In the genomic region with DNA sequence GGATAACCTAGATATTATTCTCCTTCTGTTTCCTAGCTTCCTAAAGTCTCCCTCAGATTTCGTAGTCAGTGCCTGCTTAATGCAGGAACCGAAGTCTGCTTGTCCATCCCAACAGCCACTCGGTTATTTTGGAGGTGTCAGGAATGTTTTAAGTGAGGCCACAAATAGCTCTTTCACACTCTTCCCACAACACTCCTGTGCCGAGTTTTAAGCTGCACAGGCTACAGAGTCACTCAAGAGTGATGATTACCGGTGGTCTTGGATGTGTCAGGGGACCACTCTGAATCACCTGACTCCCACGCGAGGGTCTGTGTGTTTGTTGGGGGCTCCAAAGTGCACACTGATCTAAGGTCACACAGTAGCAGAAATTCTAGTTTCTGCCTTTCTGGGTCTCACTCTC, we compare ENCODE assay signal across 11 mouse cellular contexts. TPM values are rescaled to one million over a fixed set of nuclear protein-coding genes. Genes with fewer than 3 reads are reported as not detected.
DNase-seq lines count a peak whose midpoint lies in the region; ATAC-seq and TF ChIP-seq lines count a peak whose summit lies in the region.
"Had no signal": no experiment of that assay in that cellular context is flagged by ENCODE, and none has a peak within 500 bp of the region (broad histone marks: within the 10 kb centered on the region; RNA-seq: fewer than 3 reads in every experiment).

No protein-coding gene starts in this region.

- no peaks in the 10 kb centered on the region for H3K9me3 ChIP-seq in hindbrain, embryonic 10.5 days
- no peaks in the 10 kb centered on the region for H3K9me3 ChIP-seq in hindbrain, postnatal 0 days (ENCODE audit: low read length)
- H3K9me3 ChIP-seq in embryonic facial prominence, embryonic 14.5 days (ENCODE audit: control insufficient read depth, low read length) = no peaks in the 10 kb centered on the region
- no peaks in the 10 kb centered on the region for H3K9me3 ChIP-seq in limb, embryonic 15.5 days

- no peak overlapping the region for H3K4me2 ChIP-seq in hindbrain, postnatal 0 days (ENCODE audit: low read depth, low read length)
- H3K4me2 ChIP-seq in embryonic facial prominence, embryonic 14.5 days (ENCODE audit: low read depth, low read length) = no peak overlapping the region
- no peak overlapping the region for H3K4me2 ChIP-seq in limb, embryonic 15.5 days

- no peak for TF ChIP-seq CTCF in hindbrain, postnatal 0 days (IDR thresholded peaks at IDR 0.05; ENCODE audit: low read depth)
- TF ChIP-seq CTCF in cortical plate, adult 2 months (IDR thresholded peaks at IDR 0.05; ENCODE audit: extremely low read depth, insufficient read depth, low read length) = no peak

- no peak overlapping the region for H3K4me3 ChIP-seq in hindbrain, embryonic 10.5 days
- H3K4me3 ChIP-seq in hindbrain, postnatal 0 days (ENCODE audit: low read length) = no peak overlapping the region
- H3K4me3 ChIP-seq in cortical plate, adult 2 months (ENCODE audit: insufficient read depth, low read length) = no peak overlapping the region
- no peak overlapping the region for H3K4me3 ChIP-seq in embryonic facial prominence, embryonic 14.5 days (ENCODE audit: low read depth, low read length)
- H3K4me3 ChIP-seq in limb, embryonic 15.5 days = no peak overlapping the region
- H3K4me3 ChIP-seq: myocyte had no signal

- WGBS in hindbrain, embryonic 10.5 days = 85% methylated on average over 7 of the region's 7 CpGs
- WGBS in hindbrain, postnatal 0 days = 80% methylated on average over 7 of the region's 7 CpGs
- 69% methylated on average over 7 of the region's 7 CpGs for WGBS in embryonic facial prominence, embryonic 14.5 days
- 41% methylated on average over 7 of the region's 7 CpGs for WGBS in limb, embryonic 15.5 days

- ATAC-seq in hindbrain, postnatal 0 days = no peak
- ATAC-seq in embryonic facial prominence, embryonic 14.5 days (ENCODE audit: low read depth) = no peak
- ATAC-seq in limb, embryonic 15.5 days (ENCODE audit: insufficient number of reproducible peaks, low FRiP score, low TSS enrichment, low read depth) = no peak
- ATAC-seq: activated CD4-positive, CD25-positive, alpha-beta regulatory T cell, adult 4 months had no signal

- H3K36me3 ChIP-seq in hindbrain, embryonic 10.5 days = no peaks in the 10 kb centered on the region
- H3K36me3 ChIP-seq in hindbrain, postnatal 0 days (ENCODE audit: insufficient read depth, low read length) = no peaks in the 10 kb centered on the region
- no peaks in the 10 kb centered on the region for H3K36me3 ChIP-seq in embryonic facial prominence, embryonic 14.5 days (ENCODE audit: control insufficient read depth, insufficient read depth, low read length)
- H3K36me3 ChIP-seq in limb, embryonic 15.5 days = no peaks in the 10 kb centered on the region

- H3K4me1 ChIP-seq in hindbrain, embryonic 10.5 days (replicated peaks) = peaks cover 88% of the 10 kb centered on the region
- H3K4me1 ChIP-seq in hindbrain, postnatal 0 days (ENCODE audit: insufficient read depth, low read length) = peaks cover 12% of the 10 kb centered on the region; the same call in 1 of the 2 replicates
- peaks cover 9% of the 10 kb centered on the region; the same call in 1 of the 2 replicates for H3K4me1 ChIP-seq in cortical plate, adult 2 months (ENCODE audit: control insufficient read depth, insufficient read depth, low read length)
- H3K4me1 ChIP-seq in embryonic facial prominence, embryonic 14.5 days (ENCODE audit: control insufficient read depth, insufficient read depth, low read length) = peaks cover 63% of the 10 kb centered on the region
- peaks cover 53% of the 10 kb centered on the region for H3K4me1 ChIP-seq in limb, embryonic 15.5 days

- no peak for DNase-seq in hindbrain, embryonic 10.5 days (ENCODE audit: low spot score)
- no peak for DNase-seq in hindbrain, postnatal 0 days (ENCODE audit: low spot score)
- DNase-seq in embryonic facial prominence, embryonic 14.5 days (ENCODE audit: low spot score) = no peak
- no peak for DNase-seq in thymus, adult 18-20 months
- DNase-seq in layer of hippocampus, adult 9-11 months = no peak
- no peak for DNase-seq in lung, postnatal 10 days

- no peak overlapping the region for H3K9ac ChIP-seq in hindbrain, postnatal 0 days (replicated peaks; ENCODE audit: low read length)
- H3K9ac ChIP-seq in embryonic facial prominence, embryonic 14.5 days (ENCODE audit: low read depth, low read length) = no peak overlapping the region
- H3K9ac ChIP-seq in limb, embryonic 15.5 days = no peak overlapping the region

- H3K27me3 ChIP-seq in hindbrain, embryonic 10.5 days (ENCODE audit: insufficient read depth, poor library complexity, severe bottlenecking) = no peaks in the 10 kb centered on the region
- no peaks in the 10 kb centered on the region for H3K27me3 ChIP-seq in hindbrain, postnatal 0 days (ENCODE audit: insufficient read depth, low read length)
- no peaks in the 10 kb centered on the region for H3K27me3 ChIP-seq in embryonic facial prominence, embryonic 14.5 days (replicated peaks; ENCODE audit: control insufficient read depth, insufficient read depth, low read length)
- no peaks in the 10 kb centered on the region for H3K27me3 ChIP-seq in limb, embryonic 15.5 days

- H3K27ac ChIP-seq in hindbrain, embryonic 10.5 days = peak overlapping the region; percentile 95
- no peak overlapping the region for H3K27ac ChIP-seq in hindbrain, postnatal 0 days
- H3K27ac ChIP-seq in cortical plate, adult 2 months (ENCODE audit: insufficient read depth, low read length) = peak overlapping the region; percentile 8
- peak overlapping the region; percentile 93; the same call in 1 of the 2 replicates for H3K27ac ChIP-seq in embryonic facial prominence, embryonic 14.5 days (replicated peaks; ENCODE audit: low read depth, low read length)
- H3K27ac ChIP-seq in limb, embryonic 15.5 days = peak overlapping the region; percentile 6; the same call in 1 of the 2 replicates

- TF ChIP-seq POLR2A in cortical plate, adult 2 months (IDR thresholded peaks at IDR 0.05; ENCODE audit: extremely low read depth, insufficient read depth, low read length) = no peak

RNA-seq across cellular contexts. Expression of gene Cpa2, which starts 4.3 kb away (rescaled TPM):
- 19.6 and 20.0 TPM in 2 replicates for polyA plus RNA-seq in hindbrain, embryonic 10.5 days (2016; fragmentation: Nextera tagmentation; extraction: Ambion mirVana)
- total RNA-seq in hindbrain, postnatal 0 days (2014; rRNA removed) = 6.2 and 8.1 TPM in 2 replicates
- polyA plus RNA-seq in hindbrain, postnatal 0 days (2015; fragmentation: Nextera tagmentation; extraction: Ambion mirVana) = 14.9 and 15.7 TPM in 2 replicates
- polyA plus RNA-seq in cortical plate, adult 2 months (2012; rRNA removed) = 3.1 and 3.4 TPM in 2 replicates
- polyA plus RNA-seq in embryonic facial prominence, embryonic 14.5 days (2014; fragmentation: Nextera tagmentation; extraction: Ambion mirVana) = 3.3 and 4.5 TPM in 2 replicates
- polyA plus RNA-seq in limb, embryonic 15.5 days (2015; fragmentation: Nextera tagmentation; extraction: Ambion mirVana) = 4.8 and 6.7 TPM in 2 replicates
- polyA plus RNA-seq: myocyte had no signal

RNA-seq across cellular contexts. Expression of gene Cpa4, which starts 22.5 kb away (rescaled TPM):
- 1.4 and 2.5 TPM in 2 replicates for polyA plus RNA-seq in hindbrain, embryonic 10.5 days (2016; fragmentation: Nextera tagmentation; extraction: Ambion mirVana)
- total RNA-seq in hindbrain, postnatal 0 days (2014; rRNA removed) = 0.11 and 0.16 TPM in 2 replicates
- polyA plus RNA-seq in hindbrain, postnatal 0 days (2015; fragmentation: Nextera tagmentation; extraction: Ambion mirVana) = 0.45 and 0.53 TPM in 2 replicates
- 0.10 and 0.15 TPM in 2 replicates for polyA plus RNA-seq in cortical plate, adult 2 months (2012; rRNA removed)
- 3.0 and 3.4 TPM in 2 replicates for polyA plus RNA-seq in embryonic facial prominence, embryonic 14.5 days (2014; fragmentation: Nextera tagmentation; extraction: Ambion mirVana)
- polyA plus RNA-seq in limb, embryonic 15.5 days (2015; fragmentation: Nextera tagmentation; extraction: Ambion mirVana) = 5.2 and 6.3 TPM in 2 replicates
- polyA plus RNA-seq: gonadal fat pad, adult 2 months had no signal

RNA-seq across cellular contexts. Expression of gene Ssmem1, which starts 36.0 kb away (rescaled TPM):
- polyA plus RNA-seq in hindbrain, embryonic 10.5 days (2016; fragmentation: Nextera tagmentation; extraction: Ambion mirVana) = 0.34 and 0.35 TPM in 2 replicates
- total RNA-seq in hindbrain, postnatal 0 days (2014; rRNA removed) = 0.26 TPM in 1 of 2 replicates, not detected in the other
- 0.18 and 0.39 TPM in 2 replicates for polyA plus RNA-seq in hindbrain, postnatal 0 days (2015; fragmentation: Nextera tagmentation; extraction: Ambion mirVana)
- 0.10 TPM in 1 of 2 replicates, not detected in the other for polyA plus RNA-seq in cortical plate, adult 2 months (2012; rRNA removed)
- 0.51 TPM in 1 of 2 replicates, not detected in the other for polyA plus RNA-seq in embryonic facial prominence, embryonic 14.5 days (2014; fragmentation: Nextera tagmentation; extraction: Ambion mirVana)
- 0.14 TPM in 1 of 2 replicates, not detected in the other for polyA plus RNA-seq in limb, embryonic 15.5 days (2015; fragmentation: Nextera tagmentation; extraction: Ambion mirVana)
- polyA plus RNA-seq: activated CD4-positive, CD25-positive, alpha-beta regulatory T cell, adult 4 months had no signal

RNA-seq across cellular contexts. Expression of gene Tmem209, which starts 36.1 kb away (rescaled TPM):
- polyA plus RNA-seq in hindbrain, embryonic 10.5 days (2016; fragmentation: Nextera tagmentation; extraction: Ambion mirVana) = 38.3 and 40.3 TPM in 2 replicates
- 35.3 and 50.0 TPM in 2 replicates for total RNA-seq in hindbrain, postnatal 0 days (2014; rRNA removed)
- polyA plus RNA-seq in hindbrain, postnatal 0 days (2015; fragmentation: Nextera tagmentation; extraction: Ambion mirVana) = 23.2 and 25.0 TPM in 2 replicates
- 28.0 and 33.2 TPM in 2 replicates for polyA plus RNA-seq in cortical plate, adult 2 months (2012; rRNA removed)
- polyA plus RNA-seq in embryonic facial prominence, embryonic 14.5 days (2014; fragmentation: Nextera tagmentation; extraction: Ambion mirVana) = 31.0 and 36.9 TPM in 2 replicates
- 28.0 and 28.1 TPM in 2 replicates for polyA plus RNA-seq in limb, embryonic 15.5 days (2015; fragmentation: Nextera tagmentation; extraction: Ambion mirVana)
